Mouse (Mus musculus) embryonic facial prominence, embryonic 13.5 days (tissue): ENCODE data around the gene Larp7. TPM values are rescaled to one million over a fixed set of nuclear protein-coding genes. Genes with fewer than 3 reads are reported as not detected.

Source experiments
- ATAC-seq: fragments of 200-750 bp; cut with Nextera tagmentation; 2 replicates; pipeline ENCODE4 v1.8.0; 2017; ENCODE audit warnings: low read depth; ENCODE audit not compliant: insufficient number of reproducible peaks, insufficient read depth, low FRiP score, low TSS enrichment
- H3K27ac ChIP-seq: fragments of 300-500 bp; sonication (generic); 2 replicates; pipeline ENCODE4 v1.5.1; 2015; ENCODE audit warnings: moderate library complexity, mild to moderate bottlenecking, inconsistent platforms
- H3K27me3 ChIP-seq: fragments of 300-500 bp; sonication (generic); 2 replicates; pipeline ENCODE4 v1.6.1; 2015; ENCODE audit warnings: mild to moderate bottlenecking, inconsistent platforms
- H3K36me3 ChIP-seq: fragments of 300-500 bp; sonication (generic); 2 replicates; pipeline ENCODE4 v1.6.1; 2015; ENCODE audit warnings: mild to moderate bottlenecking, inconsistent platforms
- H3K4me1 ChIP-seq: fragments of 300-500 bp; sonication (generic); 2 replicates; pipeline ENCODE4 v1.6.1; 2015; ENCODE audit warnings: inconsistent platforms
- H3K4me2 ChIP-seq: fragments of 300-500 bp; sonication (generic); 2 replicates; pipeline ENCODE4 v1.6.1; 2015; ENCODE audit warnings: moderate library complexity, mild to moderate bottlenecking, inconsistent platforms
- H3K4me3 ChIP-seq: fragments of 300-500 bp; sonication (generic); 2 replicates; pipeline ENCODE4 v1.5.1; 2015; ENCODE audit warnings: mild to moderate bottlenecking, inconsistent platforms
- H3K9ac ChIP-seq: fragments of 300-500 bp; sonication (generic); 2 replicates; pipeline ENCODE4 v1.6.1; 2015; ENCODE audit warnings: mild to moderate bottlenecking, inconsistent platforms
- H3K9me3 ChIP-seq: fragments of 300-500 bp; sonication (generic); 2 replicates; pipeline ENCODE4 v1.6.1; 2016; ENCODE audit warnings: inconsistent platforms
- WGBS: fragments of 180-500 bp; shearing (Covaris S2); methylation state at CpG from one replicate; pipeline ENCODE4 v1.1.7; 2015; ENCODE audit warnings: mixed read lengths; 5-methylcytosine and 5-hydroxymethylcytosine counted together
- microRNA counts: library from miRNA; unstranded; fragments of <30 nt; microRNA quantifications from one replicate; lab custom pipeline; 2016
- microRNA-seq: library from miRNA; unstranded; fragments of <30 nt; microRNA quantifications from one replicate; pipeline ENCODE4, GENCODE M21; 2016
- polyA plus RNA-seq: library from polyadenylated mRNA; unstranded; fragments of >200 nt; fragmentation: Nextera tagmentation; extraction: Ambion mirVana; gene quantifications from 2 replicates; pipeline ENCODE4 v1.2.1, GENCODE M21; 2015

Gene Larp7
- polyA plus RNA-seq, 1 experiment from 2014 or later: 69.1 TPM

GRCm38 (mm10) chr3:127511786-127512746 is 41.1 kb downstream of the Larp7 start:
- Histone ChIP-seq H3K27me3 (no peaks in the 10 kb centered on the region), H3K9ac (no peak overlapping the region), H3K4me3 (no peak overlapping the region), H3K36me3 (no peaks in the 10 kb centered on the region), H3K9me3 (no peaks in the 10 kb centered on the region), H3K27ac (no peak overlapping the region), H3K4me1 (no peaks in the 10 kb centered on the region), H3K4me2 (no peak overlapping the region)
- no peak for ATAC-seq
- WGBS: 84% methylated on average over 12 of the region's 12 CpGs

- no peak overlapping the region for H3K4me2 ChIP-seq
- no peak for ATAC-seq
- WGBS: 66% methylated on average over 15 of the region's 15 CpGs
Observed at GRCm38 (mm10) chr3:127507878-127508783, 45.0 kb downstream of the Larp7 start.

GRCm38 (mm10) chr3:127498742-127499400 is 54.3 kb downstream of the Larp7 start, which contains the start of gene Ank2:
TSS of gene Ank2 (minus strand) at chr3:127499350.
- Histone ChIP-seq H3K9ac (peak within 1 kb of the TSS; percentile 70), H3K27me3 (peaks cover 38% of the 10 kb centered on the region), H3K27ac (no peak within 1 kb of the TSS), H3K4me3 (peak within 1 kb of the TSS; percentile 62), H3K36me3 (no peaks in the 10 kb centered on the region), H3K4me1 (peaks cover 14% of the 10 kb centered on the region), H3K9me3 (no peaks in the 10 kb centered on the region), H3K4me2 (peak within 1 kb of the TSS; percentile 100)
- ATAC-seq: peak; percentile 52; the same call in 1 of the 2 replicates
- under 1% methylated on average over 60 of the region's 62 CpGs for WGBS

More at GRCm38 (mm10) chr3:127507878-127508783, 45.0 kb downstream of the Larp7 start:
- Histone ChIP-seq H3K9ac (no peak overlapping the region), H3K27ac (no peak overlapping the region), H3K27me3 (no peaks in the 10 kb centered on the region), H3K4me1 (no peaks in the 10 kb centered on the region), H3K4me3 (no peak overlapping the region), H3K36me3 (no peaks in the 10 kb centered on the region), H3K9me3 (no peaks in the 10 kb centered on the region)

GRCm38 (mm10) chr3:127498197-127498741 is 54.9 kb downstream of the Larp7 start:
- no peak overlapping the region for H3K27ac ChIP-seq
- no peaks in the 10 kb centered on the region for H3K9me3 ChIP-seq
- H3K27me3 ChIP-seq: peaks cover 38% of the 10 kb centered on the region
- H3K9ac ChIP-seq: peak overlapping the region; percentile 70
- peak overlapping the region; percentile 100 for H3K4me2 ChIP-seq
- H3K4me3 ChIP-seq: peak overlapping the region; percentile 62
- H3K4me1 ChIP-seq: peaks cover 14% of the 10 kb centered on the region
- no peaks in the 10 kb centered on the region for H3K36me3 ChIP-seq
- 1% methylated on average over 20 of the region's 23 CpGs for WGBS
- ATAC-seq: peak; percentile 77; the same call in 1 of the 2 replicates

GRCm38 (mm10) chr3:127492663-127493062 is 60.5 kb downstream of the Larp7 start:
- Histone ChIP-seq H3K4me1 (no peaks in the 10 kb centered on the region), H3K36me3 (no peaks in the 10 kb centered on the region), H3K4me3 (no peak overlapping the region), H3K4me2 (no peak overlapping the region), H3K27ac (no peak overlapping the region), H3K9me3 (no peaks in the 10 kb centered on the region), H3K27me3 (peaks cover 3% of the 10 kb centered on the region), H3K9ac (no peak overlapping the region)
- WGBS: 86% methylated on average over 3 of the region's 3 CpGs
- ATAC-seq: no peak

GRCm38 (mm10) chr3:127487302-127487701 is 65.8 kb downstream of the Larp7 start:
- Histone ChIP-seq H3K27ac (no peak overlapping the region), H3K4me3 (no peak overlapping the region), H3K9ac (no peak overlapping the region), H3K4me1 (no peaks in the 10 kb centered on the region), H3K36me3 (no peaks in the 10 kb centered on the region), H3K27me3 (no peaks in the 10 kb centered on the region), H3K9me3 (no peaks in the 10 kb centered on the region), H3K4me2 (no peak overlapping the region)
- ATAC-seq: no peak
- 77% methylated on average over 7 of the region's 7 CpGs for WGBS

MicroRNA genes within 50 kb of the gene (microRNA counts, 519-probe panel; counts per million panel counts)
- microRNA mmu-miR-302a (lab: Ali Mortazavi, UCI) (236 counts per million, percentile 44 among the panel's probes with 10 or more counts), microRNA mmu-miR-302b (lab: Ali Mortazavi, UCI) (236 counts per million, percentile 44 among the panel's probes with 10 or more counts), microRNA mmu-miR-302c (lab: Ali Mortazavi, UCI) (236 counts per million, percentile 44 among the panel's probes with 10 or more counts), microRNA mmu-miR-302d (lab: Ali Mortazavi, UCI) (236 counts per million, percentile 44 among the panel's probes with 10 or more counts), microRNA mmu-miR-367 (lab: Ali Mortazavi, UCI) (3,043 counts per million, percentile 70 among the panel's probes with 10 or more counts)

Small RNA genes lying within 50 kb of the gene (microRNA-seq; reads per million reads assigned to microRNA genes)
- gene Mir302a (234 reads per million, percentile 64 among the genes with 10 or more reads in this experiment), gene Mir302b (145 reads per million, percentile 58 among the genes with 10 or more reads in this experiment), gene Mir302c (22.0 reads per million, percentile 36 among the genes with 10 or more reads in this experiment), gene Mir302d (190 reads per million, percentile 62 among the genes with 10 or more reads in this experiment), gene Mir367 (not detected)

Other genes with a start within 250 kb of the Larp7 start
- 33.4 and 37.6 TPM in 2 replicates for gene Ank2, start 54.0 kb downstream of the Larp7 start, polyA plus RNA-seq
- 12.0 and 12.2 TPM in 2 replicates for gene Zgrf1, start 140 bp upstream of the Larp7 start, polyA plus RNA-seq
- 0.26 and 0.32 TPM in 2 replicates for gene Neurog2, start 79.8 kb upstream of the Larp7 start, polyA plus RNA-seq
- gene Alpk1, start 227.2 kb upstream of the Larp7 start, polyA plus RNA-seq: 2.3 and 3.0 TPM in 2 replicates
- gene Tifa, start 236.5 kb upstream of the Larp7 start, polyA plus RNA-seq: 2.4 and 3.7 TPM in 2 replicates